Mouse (Mus musculus): ENCODE data around the gene Hspa1a. TPM values are rescaled to one million over a fixed set of nuclear protein-coding genes. Genes with fewer than 3 reads are reported as not detected.
"Not testable (repeated sequence)": the region's sequence is repeated elsewhere in the genome, so short reads cannot be mapped to it uniquely, and the experiment has no call there.

Gene Hspa1a
- polyA plus RNA-seq, 1 experiment from 2014 or later, result 1.4 TPM

DNA sequence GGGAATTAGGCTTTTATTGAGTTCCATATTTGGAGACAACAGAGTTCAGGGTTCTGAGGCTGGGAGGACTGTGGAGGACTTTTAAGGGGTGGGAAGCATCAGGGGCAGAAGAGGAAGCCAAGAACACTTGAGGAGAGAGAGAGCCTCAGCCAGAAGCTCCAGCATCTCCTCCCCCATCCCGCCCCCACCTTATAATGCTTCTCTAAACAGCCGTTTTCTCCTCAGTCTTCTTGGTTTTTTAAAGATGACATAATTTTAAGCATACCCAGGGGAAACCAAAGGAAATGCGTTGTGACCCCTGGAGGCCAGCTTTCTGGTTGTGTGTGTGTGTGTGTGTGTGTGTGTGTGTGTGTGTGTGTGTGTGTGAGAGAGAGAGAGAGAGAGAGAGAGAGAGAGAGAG, 9.8 kb downstream of the Hspa1a start:
- DNase-seq (ENCODE audit: low spot score) (no peak), ATAC-seq (no peak)
- WGBS, result 52% methylated on average over 3 of the region's 3 CpGs
- no peaks in the 10 kb centered on the region for H3K36me3 ChIP-seq (ENCODE audit: control insufficient read depth, insufficient read depth, low read length)
- H3K27ac ChIP-seq (ENCODE audit: low read depth, low read length), result no peak overlapping the region
- no peaks in the 10 kb centered on the region for H3K9me3 ChIP-seq (replicated peaks; ENCODE audit: control insufficient read depth, low read length)
- no peaks in the 10 kb centered on the region; the same call in 1 of the 2 replicates for H3K4me1 ChIP-seq (ENCODE audit: control insufficient read depth, insufficient read depth, low read length)
- no peak overlapping the region for H3K9ac ChIP-seq (ENCODE audit: low read length)
- H3K4me3 ChIP-seq (ENCODE audit: low read depth, low read length), result no peak overlapping the region
- no peak overlapping the region for H3K4me2 ChIP-seq (ENCODE audit: low read length)
- H3K27me3 ChIP-seq (replicated peaks; ENCODE audit: control insufficient read depth, insufficient read depth, low read length), result no peaks in the 10 kb centered on the region

GRCm38 (mm10) chr17:34960702-34961493, 11.1 kb downstream of the Hspa1a start:
- H3K27me3 ChIP-seq (replicated peaks; ENCODE audit: control insufficient read depth, insufficient read depth, low read length), result 0 out of 2 replicates have a peak, but pooled peaks cover 2% of the 10 kb centered on the region
- no peaks in the 10 kb centered on the region for H3K36me3 ChIP-seq (ENCODE audit: control insufficient read depth, insufficient read depth, low read length)
- no peak overlapping the region for H3K4me2 ChIP-seq (ENCODE audit: low read length)
- no peak overlapping the region for H3K9ac ChIP-seq (ENCODE audit: low read length)
- H3K4me3 ChIP-seq (ENCODE audit: low read depth, low read length), result no peak overlapping the region
- H3K9me3 ChIP-seq (replicated peaks; ENCODE audit: control insufficient read depth, low read length), result no peaks in the 10 kb centered on the region
- DNase-seq (ENCODE audit: low spot score) (no peak), ATAC-seq (no peak)
- H3K27ac ChIP-seq (ENCODE audit: low read depth, low read length), result no peak overlapping the region
- no peaks in the 10 kb centered on the region; the same call in 1 of the 2 replicates for H3K4me1 ChIP-seq (ENCODE audit: control insufficient read depth, insufficient read depth, low read length)

- no peak for ATAC-seq
- H3K27me3 ChIP-seq (replicated peaks; ENCODE audit: control insufficient read depth, insufficient read depth, low read length), result 0 out of 2 replicates have a peak, but pooled peaks cover 7% of the 10 kb centered on the region
- WGBS, result 13% methylated on average over 12 of the region's 12 CpGs
These were observed 12.0 kb downstream of the Hspa1a start for GRCm38 (mm10) chr17:34959881-34960515.

GRCm38 (mm10) chr17:34959130-34959778, 12.7 kb downstream of the Hspa1a start, which contains the start of gene Hspa1b:
Hspa1b (minus strand) TSS chr17:34959238.
- H3K4me3 ChIP-seq (ENCODE audit: low read depth, low read length), result peak within 1 kb of the TSS; percentile 36
- under 1% methylated on average over 27 of the region's 32 CpGs for WGBS
- ATAC-seq (peak; percentile 96), DNase-seq (ENCODE audit: low spot score) (peak; percentile 75)
- not testable (repeated sequence) for H3K4me1 ChIP-seq (ENCODE audit: control insufficient read depth, insufficient read depth, low read length); H3K9me3 ChIP-seq (replicated peaks; ENCODE audit: control insufficient read depth, low read length); H3K27me3 ChIP-seq (replicated peaks; ENCODE audit: control insufficient read depth, insufficient read depth, low read length); H3K36me3 ChIP-seq (ENCODE audit: control insufficient read depth, insufficient read depth, low read length)
- peak within 1 kb of the TSS; percentile 56 for H3K9ac ChIP-seq (ENCODE audit: low read length)
- H3K4me2 ChIP-seq (ENCODE audit: low read length), result peak within 1 kb of the TSS; percentile 77
- peak within 1 kb of the TSS; percentile 80 for H3K27ac ChIP-seq (ENCODE audit: low read depth, low read length)

More at GRCm38 (mm10) chr17:34959881-34960515, 12.0 kb downstream of the Hspa1a start:
- peak overlapping the region; percentile 36 for H3K4me3 ChIP-seq (ENCODE audit: low read depth, low read length)
- H3K9me3 ChIP-seq (replicated peaks; ENCODE audit: control insufficient read depth, low read length), result no peaks in the 10 kb centered on the region
- peak; percentile 17 for DNase-seq (ENCODE audit: low spot score)
- H3K27ac ChIP-seq (ENCODE audit: low read depth, low read length), result no peak overlapping the region
- H3K4me1 ChIP-seq (ENCODE audit: control insufficient read depth, insufficient read depth, low read length), result no peaks in the 10 kb centered on the region; the same call in 1 of the 2 replicates
- H3K4me2 ChIP-seq (ENCODE audit: low read length), result peak overlapping the region; percentile 77
- H3K36me3 ChIP-seq (ENCODE audit: control insufficient read depth, insufficient read depth, low read length), result no peaks in the 10 kb centered on the region
- H3K9ac ChIP-seq (ENCODE audit: low read length), result peak overlapping the region; percentile 56; the same call in 1 of the 2 replicates

DNA sequence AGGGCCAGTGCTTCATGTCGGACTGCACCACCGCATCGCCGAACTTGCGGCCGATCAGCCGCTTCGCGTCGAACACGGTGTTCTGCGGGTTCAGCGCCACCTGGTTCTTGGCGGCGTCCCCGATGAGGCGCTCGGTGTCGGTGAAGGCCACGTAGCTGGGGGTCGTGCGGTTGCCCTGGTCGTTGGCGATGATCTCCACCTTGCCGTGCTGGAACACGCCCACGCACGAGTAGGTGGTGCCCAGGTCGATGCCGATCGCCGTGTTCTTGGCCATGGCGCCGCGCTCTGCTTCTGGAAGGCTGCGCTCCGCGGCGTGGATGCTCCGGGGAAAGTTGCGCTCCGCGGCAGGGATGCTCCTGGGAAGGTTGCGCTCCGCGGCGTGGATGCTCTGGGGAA, 13.2 kb downstream of the Hspa1a start:
- WGBS, result 0% methylated on average over 13 of the region's 47 CpGs
- not testable (repeated sequence) for H3K36me3 ChIP-seq (ENCODE audit: control insufficient read depth, insufficient read depth, low read length); H3K9ac ChIP-seq (ENCODE audit: low read length); DNase-seq (ENCODE audit: low spot score); H3K27ac ChIP-seq (ENCODE audit: low read depth, low read length); H3K9me3 ChIP-seq (replicated peaks; ENCODE audit: control insufficient read depth, low read length); H3K4me1 ChIP-seq (ENCODE audit: control insufficient read depth, insufficient read depth, low read length); H3K27me3 ChIP-seq (replicated peaks; ENCODE audit: control insufficient read depth, insufficient read depth, low read length)
- H3K4me3 ChIP-seq (ENCODE audit: low read depth, low read length), result peak overlapping the region; percentile 36
- peak; percentile 32 for ATAC-seq
- H3K4me2 ChIP-seq (ENCODE audit: low read length), result peak overlapping the region; percentile 77

DNA sequence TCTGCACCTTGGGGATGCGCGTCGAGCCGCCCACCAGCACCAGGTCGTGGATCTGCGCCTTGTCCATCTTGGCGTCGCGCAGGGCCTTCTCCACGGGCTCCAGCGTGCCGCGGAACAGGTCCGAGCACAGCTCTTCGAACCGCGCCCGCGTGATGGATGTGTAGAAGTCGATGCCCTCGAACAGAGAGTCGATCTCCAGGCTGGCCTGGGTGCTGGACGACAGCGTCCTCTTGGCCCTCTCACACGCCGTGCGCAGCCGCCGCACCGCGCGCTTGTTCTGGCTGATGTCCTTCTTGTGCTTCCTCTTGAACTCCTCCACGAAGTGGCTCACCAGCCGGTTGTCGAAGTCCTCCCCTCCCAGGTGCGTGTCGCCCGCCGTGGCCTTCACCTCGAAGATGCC, 14.0 kb downstream of the Hspa1a start:
- 36% methylated on average over 22 of the region's 40 CpGs for WGBS
- not testable (repeated sequence) for H3K27me3 ChIP-seq (replicated peaks; ENCODE audit: control insufficient read depth, insufficient read depth, low read length); H3K27ac ChIP-seq (ENCODE audit: low read depth, low read length); H3K4me3 ChIP-seq (ENCODE audit: low read depth, low read length); DNase-seq (ENCODE audit: low spot score); H3K4me1 ChIP-seq (ENCODE audit: control insufficient read depth, insufficient read depth, low read length); H3K9ac ChIP-seq (ENCODE audit: low read length); H3K9me3 ChIP-seq (replicated peaks; ENCODE audit: control insufficient read depth, low read length); H3K4me2 ChIP-seq (ENCODE audit: low read length); ATAC-seq; H3K36me3 ChIP-seq (ENCODE audit: control insufficient read depth, insufficient read depth, low read length)

- not testable (repeated sequence) for H3K4me2 ChIP-seq (ENCODE audit: low read length); DNase-seq (ENCODE audit: low spot score); H3K36me3 ChIP-seq (ENCODE audit: control insufficient read depth, insufficient read depth, low read length); ATAC-seq; H3K27me3 ChIP-seq (replicated peaks; ENCODE audit: control insufficient read depth, insufficient read depth, low read length); H3K27ac ChIP-seq (ENCODE audit: low read depth, low read length); H3K4me3 ChIP-seq (ENCODE audit: low read depth, low read length); H3K4me1 ChIP-seq (ENCODE audit: control insufficient read depth, insufficient read depth, low read length); H3K9ac ChIP-seq (ENCODE audit: low read length); H3K9me3 ChIP-seq (replicated peaks; ENCODE audit: control insufficient read depth, low read length)
- 28% methylated on average over 28 of the region's 40 CpGs for WGBS
These were observed 14.7 kb downstream of the Hspa1a start for GRCm38 (mm10) chr17:34957291-34957690.

GRCm38 (mm10) chr17:34956340-34956739, 15.6 kb downstream of the Hspa1a start:
- no peak overlapping the region for H3K4me3 ChIP-seq (ENCODE audit: low read depth, low read length)
- ATAC-seq, result no peak
- H3K36me3 ChIP-seq (ENCODE audit: control insufficient read depth, insufficient read depth, low read length), result peaks cover under 1% of the 10 kb centered on the region; the same call in 1 of the 2 replicates
- H3K9ac ChIP-seq (ENCODE audit: low read length), result no peak overlapping the region
- no peaks in the 10 kb centered on the region; the same call in 1 of the 2 replicates for H3K4me1 ChIP-seq (ENCODE audit: control insufficient read depth, insufficient read depth, low read length)
- H3K27ac ChIP-seq (ENCODE audit: low read depth, low read length), result no peak overlapping the region
- no peaks in the 10 kb centered on the region for H3K9me3 ChIP-seq (replicated peaks; ENCODE audit: control insufficient read depth, low read length)
- peak; percentile 48 for DNase-seq (ENCODE audit: low spot score)
- WGBS, result 47% methylated on average over 1 of the region's 1 CpGs
- H3K4me2 ChIP-seq (ENCODE audit: low read length), result no peak overlapping the region
- 0 out of 2 replicates have a peak, but pooled peaks cover 7% of the 10 kb centered on the region for H3K27me3 ChIP-seq (replicated peaks; ENCODE audit: control insufficient read depth, insufficient read depth, low read length)
